Mouse (Mus musculus) testis, postnatal 14 days (tissue): ENCODE measurements around the gene Tcea3.

Experiments used
- DNase-seq: peaks from one replicate; pipeline ENCODE4 v3.0.0; 2021; ENCODE audit warnings: low spot score

Gene Tcea3

GRCm38 (mm10) chr4:136239111-136239510 lies 8.4 kb upstream of the Tcea3 start:
- peak; percentile 79 for DNase-seq

DNA sequence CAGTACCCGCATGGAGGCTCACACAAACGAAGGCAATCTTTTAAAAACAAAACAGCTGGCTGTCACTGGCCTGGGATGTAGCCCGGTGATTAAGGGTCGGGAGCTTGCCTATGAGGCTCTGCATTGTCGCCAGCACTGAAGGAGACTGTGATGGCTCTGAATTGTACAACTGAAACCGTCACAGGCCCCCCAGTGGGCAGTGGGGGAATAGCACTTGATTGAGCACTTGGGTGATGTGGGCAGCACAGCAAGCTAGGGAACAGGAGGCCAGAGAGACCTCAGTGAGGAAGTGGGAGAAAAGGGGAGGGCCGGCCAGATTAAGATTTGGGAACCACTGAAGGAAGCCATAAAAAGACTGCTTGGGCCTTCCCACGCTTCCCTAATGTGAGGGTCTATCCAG lies 7.9 kb upstream of the Tcea3 start:
- peak; percentile 57 for DNase-seq

- no peak for DNase-seq
These were observed 7.4 kb upstream of the Tcea3 start for GRCm38 (mm10) chr4:136240123-136240522.

- DNase-seq: no peak
These were observed 6.6 kb upstream of the Tcea3 start for GRCm38 (mm10) chr4:136240955-136241354.

GRCm38 (mm10) chr4:136242065-136242703 lies 5.3 kb upstream of the Tcea3 start:
- DNase-seq: no peak

DNA sequence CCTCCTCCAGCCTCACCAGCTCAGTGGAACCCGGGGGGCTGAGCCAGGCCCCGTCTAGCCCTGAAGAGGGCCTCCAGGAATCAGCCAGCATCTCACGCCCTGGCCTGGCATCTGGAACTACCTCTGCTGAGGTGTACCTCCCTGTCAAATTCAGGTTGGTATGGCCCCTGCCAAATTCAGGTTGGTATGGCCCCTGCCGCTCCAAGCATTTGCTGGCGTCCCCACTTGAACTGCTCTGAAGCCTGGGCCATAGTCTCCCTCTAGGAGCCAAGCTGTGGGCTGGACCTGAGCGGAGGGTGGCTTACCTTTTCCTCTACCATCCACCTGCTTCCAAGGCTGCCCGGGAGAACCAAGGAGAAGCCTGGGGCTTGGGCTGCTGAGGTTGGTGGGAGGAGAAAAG lies 4.8 kb upstream of the Tcea3 start:
- DNase-seq: no peak

- DNase-seq: no peak
These were observed 3.3 kb upstream of the Tcea3 start for GRCm38 (mm10) chr4:136244208-136244607.

GRCm38 (mm10) chr4:136245681-136246080 lies 1.8 kb upstream of the Tcea3 start:
- DNase-seq: no peak

- DNase-seq: no peak
These were observed 960 bp upstream of the Tcea3 start for GRCm38 (mm10) chr4:136246568-136246969.

DNA sequence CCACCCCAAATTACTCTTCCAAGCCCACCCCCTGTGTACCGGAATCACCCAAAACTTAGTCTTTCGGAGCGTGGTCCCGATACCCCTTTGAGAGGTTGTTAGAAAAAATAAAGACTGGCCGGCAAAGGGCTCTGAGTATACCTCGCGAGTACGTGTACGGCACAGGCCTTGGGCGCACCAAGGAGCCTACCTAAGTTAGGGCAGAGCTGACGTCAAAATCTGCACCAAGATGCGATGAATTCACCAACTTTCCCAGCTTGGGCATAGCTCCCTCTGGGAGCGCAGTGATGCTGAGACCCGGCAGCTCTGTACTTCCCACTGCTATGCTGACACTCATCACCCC lies 172 bp upstream of the Tcea3 start:
- no peak for DNase-seq

DNA sequence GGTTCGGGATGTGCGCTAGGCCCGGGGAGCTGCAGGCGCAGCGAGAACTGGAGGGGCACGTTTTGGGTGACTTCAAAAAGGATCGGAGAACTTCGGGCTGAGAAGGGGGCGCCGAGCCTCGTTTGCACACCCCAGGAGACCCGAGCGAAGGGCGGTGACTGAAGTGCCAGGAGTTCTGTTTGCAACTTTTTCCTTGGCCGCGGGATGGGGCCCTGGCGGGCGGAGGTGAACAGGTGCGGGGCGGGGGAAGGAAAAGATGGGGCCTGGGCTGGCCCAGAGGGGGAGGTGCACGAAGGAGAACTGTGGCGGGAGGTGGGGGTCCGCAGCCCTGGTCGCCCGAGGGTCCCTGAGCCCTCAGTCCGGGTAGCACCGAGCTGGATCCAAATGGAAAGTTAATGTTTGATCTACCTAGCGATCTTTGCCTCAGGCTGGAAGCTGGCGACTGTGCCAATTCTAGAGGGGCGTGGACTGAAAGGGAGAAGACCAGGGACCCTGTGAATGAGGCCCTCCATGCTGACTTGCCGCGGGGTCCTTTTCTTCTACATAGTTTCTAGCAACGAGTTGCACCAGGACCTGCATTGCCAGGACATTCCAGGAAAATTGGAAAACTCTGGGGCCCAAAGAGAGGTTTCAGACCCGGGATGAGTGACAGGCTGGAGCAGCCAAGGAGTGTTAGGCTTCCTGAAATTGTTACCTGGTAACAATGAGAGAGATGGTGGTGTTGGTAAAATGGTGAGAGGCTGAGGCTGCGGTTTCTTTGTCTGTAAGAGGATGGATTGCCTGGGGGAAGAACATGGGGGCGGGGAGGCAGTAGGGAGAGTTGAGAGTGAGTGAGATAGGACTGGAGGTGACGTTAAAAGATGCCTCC lies 1.2 kb downstream of the Tcea3 start:
- peak; percentile 39 for DNase-seq

- DNase-seq: no peak
These were observed 1.8 kb downstream of the Tcea3 start for GRCm38 (mm10) chr4:136249332-136249647.

DNA sequence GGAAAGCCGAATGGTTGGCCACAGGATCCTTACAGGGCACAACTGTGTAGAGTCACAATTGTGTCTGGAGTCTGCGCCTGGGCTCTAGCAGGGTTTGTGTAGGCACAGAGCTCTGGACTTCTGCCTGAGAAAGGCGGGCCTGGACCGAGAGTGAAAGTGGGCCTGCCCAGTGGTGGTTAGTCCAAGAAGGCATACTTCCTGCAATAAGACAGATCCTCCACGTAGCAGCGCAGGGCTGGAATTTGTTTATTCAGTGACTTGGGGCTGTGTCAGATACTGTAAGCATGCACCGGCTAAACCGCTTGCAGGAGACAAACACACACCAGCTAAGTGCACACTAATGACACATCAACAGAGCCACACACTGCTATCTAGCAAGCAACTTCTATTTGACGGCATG lies 2.3 kb downstream of the Tcea3 start:
- DNase-seq: no peak

DNA sequence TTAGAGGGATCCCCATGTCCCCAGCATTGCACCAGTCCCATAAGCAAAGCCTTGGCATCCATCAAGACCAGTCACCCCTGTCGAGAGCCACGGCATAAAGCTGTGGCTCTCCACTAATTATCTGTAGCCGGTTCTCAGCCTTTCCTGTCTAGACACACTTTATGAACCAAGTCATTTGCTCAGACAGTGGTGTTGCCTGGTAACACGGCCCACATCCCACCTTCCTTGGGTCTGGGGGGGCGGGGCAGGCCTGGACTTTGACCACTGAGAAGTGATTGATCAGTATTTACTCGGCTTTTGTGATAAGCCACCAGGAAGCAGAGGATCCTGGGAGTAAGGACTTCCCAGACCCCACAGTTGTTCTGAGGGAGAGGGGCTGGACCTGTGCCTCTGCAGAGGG lies 8.4 kb downstream of the Tcea3 start:
- DNase-seq: no peak

DNA sequence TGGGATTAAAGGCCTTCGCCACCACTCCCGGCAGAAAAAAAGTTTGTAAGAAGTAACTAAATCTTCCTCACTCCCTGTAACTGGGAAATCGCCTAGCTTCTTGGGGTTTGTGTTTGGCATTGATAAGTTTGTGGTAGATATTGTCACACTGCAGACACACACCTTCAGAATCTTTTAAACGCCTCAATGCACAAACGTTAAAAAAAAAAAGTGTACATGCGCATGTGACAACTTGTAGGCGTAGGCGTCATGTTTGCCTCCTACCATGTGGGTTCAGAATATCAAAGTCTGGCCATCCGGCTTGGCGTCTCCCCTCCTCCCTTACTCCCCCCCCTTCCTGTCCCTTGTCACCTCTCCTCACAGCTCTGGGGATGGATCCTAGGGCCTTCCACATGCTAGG lies 9.2 kb downstream of the Tcea3 start:
- no peak for DNase-seq

GRCm38 (mm10) chr4:136259916-136260315 lies 12.4 kb downstream of the Tcea3 start:
- DNase-seq: no peak

DNA sequence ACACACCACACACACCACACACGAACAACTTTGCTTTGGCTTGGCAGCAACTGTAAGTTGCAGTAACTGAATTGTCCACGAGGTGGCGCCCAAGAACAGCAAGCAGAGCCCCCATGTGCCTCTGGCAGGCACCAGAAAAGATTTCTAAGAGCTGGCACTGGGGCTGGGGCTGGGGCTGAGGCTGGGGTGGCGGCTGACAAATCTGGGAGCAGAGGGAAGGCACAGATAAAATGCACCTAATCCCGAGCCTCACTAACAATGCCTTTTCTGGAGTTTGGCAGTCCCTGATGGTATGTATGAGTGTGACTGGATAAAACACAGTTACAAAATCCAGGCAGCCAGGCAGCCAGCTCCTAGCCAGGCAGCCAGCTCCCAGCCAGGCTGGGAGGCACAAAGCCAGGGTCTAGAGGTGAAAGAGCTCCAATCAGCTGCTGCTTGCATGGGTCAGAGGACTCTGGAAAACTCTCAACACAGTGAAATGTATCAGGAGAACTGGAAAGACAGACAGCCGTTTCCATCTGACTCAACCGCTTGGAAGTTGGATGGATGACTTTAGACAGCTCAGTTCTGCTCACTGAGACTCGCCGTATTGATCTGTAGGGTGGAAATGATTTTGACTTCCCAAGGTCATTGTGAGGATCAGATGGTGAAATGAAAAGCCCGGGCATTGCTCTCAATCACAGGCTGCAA lies 13.1 kb downstream of the Tcea3 start:
- peak; percentile 56 for DNase-seq

GRCm38 (mm10) chr4:136261912-136262311 lies 14.4 kb downstream of the Tcea3 start:
- no peak for DNase-seq

DNA sequence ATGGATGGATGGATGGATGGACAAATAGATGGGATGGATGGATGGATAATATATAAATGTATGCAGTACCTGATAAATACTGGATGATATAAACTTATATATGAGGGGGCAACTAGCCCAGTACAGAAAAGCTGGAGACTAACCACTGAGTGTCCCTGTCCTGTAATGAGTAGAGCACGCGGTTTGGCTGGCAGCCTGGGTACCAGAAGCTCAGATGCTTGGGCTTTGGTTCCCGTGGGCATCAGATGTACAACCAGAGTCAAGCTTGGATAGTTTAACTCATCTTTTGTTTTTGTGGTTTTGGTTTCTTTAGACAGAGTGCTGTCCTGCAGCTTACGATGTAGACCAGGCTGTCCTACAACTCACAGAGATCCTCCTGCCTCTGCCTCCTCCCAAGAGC lies 16.0 kb downstream of the Tcea3 start:
- DNase-seq: no peak

DNA sequence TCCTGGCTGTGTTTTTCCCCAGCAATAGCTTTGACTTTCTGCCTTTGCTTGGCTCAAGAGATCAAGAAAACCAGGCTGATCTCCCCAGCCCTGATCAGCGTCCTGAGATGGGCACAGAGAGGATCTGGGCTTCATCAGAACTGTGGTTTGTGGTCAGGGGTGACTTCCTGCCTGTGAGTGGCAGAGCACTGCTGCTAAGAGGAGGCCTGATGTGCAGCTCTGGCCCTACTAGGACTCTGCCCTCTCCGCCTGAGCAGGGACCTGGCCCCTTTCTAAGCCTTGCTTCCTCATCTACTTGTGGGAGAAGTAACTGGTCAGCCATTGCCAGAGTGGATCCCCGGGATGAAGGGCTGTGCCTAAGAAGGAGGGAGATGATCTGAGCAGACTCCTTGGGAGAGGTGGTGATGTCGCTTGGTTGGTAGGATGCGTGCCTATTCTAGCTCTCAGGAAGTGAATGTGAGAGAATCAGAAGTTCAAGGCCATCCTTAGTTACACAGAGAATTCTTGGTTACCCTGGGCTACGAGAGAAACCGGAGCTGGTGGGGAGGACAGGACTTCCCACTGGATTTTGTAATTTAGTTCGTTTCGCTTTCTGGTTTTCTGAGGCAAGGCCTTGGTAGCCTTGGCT lies 19.3 kb downstream of the Tcea3 start:
- no peak for DNase-seq

GRCm38 (mm10) chr4:136268912-136269311 lies 21.4 kb downstream of the Tcea3 start:
- no peak for DNase-seq

DNA sequence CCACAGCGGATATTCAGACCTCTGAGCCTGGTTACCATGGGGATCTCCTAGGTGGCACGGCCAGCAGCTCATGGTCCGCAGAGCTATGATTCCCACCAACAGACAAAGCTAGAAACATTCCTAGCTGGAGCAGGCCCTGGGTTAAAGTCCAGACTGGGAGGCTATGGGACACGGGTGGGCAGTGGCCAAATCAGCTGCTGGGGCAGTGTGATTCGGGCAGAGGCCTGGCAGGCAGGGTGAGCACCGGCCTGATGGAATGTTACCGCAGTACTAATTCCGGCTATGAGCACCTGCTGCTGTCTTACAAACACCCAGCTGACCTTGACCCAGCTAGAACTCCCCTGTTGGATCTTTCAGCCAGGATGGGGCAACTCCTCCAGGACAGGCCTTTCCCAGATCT lies 23.1 kb downstream of the Tcea3 start:
- DNase-seq: no peak

DNA sequence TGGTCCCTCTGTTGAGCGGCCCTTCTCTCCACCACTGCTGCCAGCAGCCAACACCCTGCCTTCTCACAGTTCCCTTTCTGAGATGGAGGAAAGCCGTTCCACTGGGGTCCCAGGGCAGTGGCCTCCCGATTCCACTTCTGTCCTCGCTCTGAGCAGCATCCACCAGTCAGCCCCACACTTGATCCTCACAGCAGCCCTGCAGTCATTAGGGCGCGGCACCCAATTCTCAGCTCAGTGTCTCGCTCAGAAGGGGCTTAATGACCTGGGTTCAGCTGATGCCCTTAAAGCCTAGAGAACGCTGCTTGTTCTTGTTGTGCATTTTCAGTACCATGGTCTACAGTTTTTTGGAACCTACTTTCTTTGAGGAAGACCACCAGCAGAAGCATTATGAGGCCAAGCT lies 33.6 kb downstream of the Tcea3 start:
- DNase-seq: no peak
